Mouse (Mus musculus): Measurements from ENCODE around the gene Vps52.

GRCm38 (mm10) chr17:33932970-33933369 lies 22.6 kb upstream of the Vps52 start:
- no peak for TF ChIP-seq CTCF (IDR thresholded peaks at IDR 0.05; ENCODE audit: control insufficient read depth, insufficient read depth, insufficient read length)
- TF ChIP-seq USF1 (IDR thresholded peaks at IDR 0.05; ENCODE audit: low read depth): no peak
- no peak for TF ChIP-seq MAX (IDR thresholded peaks at IDR 0.05)
- TF ChIP-seq MYOD1 (IDR thresholded peaks at IDR 0.05; ENCODE audit: control insufficient read depth, insufficient read length, low read depth): no peak
- no peak for TF ChIP-seq MYOG (IDR thresholded peaks at IDR 0.05; ENCODE audit: control insufficient read depth, extremely low read depth, insufficient read length)
- no peak for TF ChIP-seq CEBPB (IDR thresholded peaks at IDR 0.05; ENCODE audit: low read depth)
